Mouse (Mus musculus) kidney, embryonic 16.5 days (tissue): Measurements from ENCODE around the gene Cabp4. TPM values are rescaled to one million over a fixed set of nuclear protein-coding genes. Genes with fewer than 3 reads are reported as not detected.
"Not testable (repeated sequence)": the region's sequence is repeated elsewhere in the genome, so short reads cannot be mapped to it uniquely, and the experiment has no call there.

Experiments
- ATAC-seq: fragments of 200-750 bp; cut with Nextera tagmentation; 2 replicates; pipeline ENCODE4 v1.8.0; 2017; ENCODE audit warnings: moderate TSS enrichment; ENCODE audit not compliant: low FRiP score, low TSS enrichment
- H3K27ac ChIP-seq: fragments of 300-500 bp; sonication (generic); 2 replicates; pipeline ENCODE4 v1.5.1; 2014; ENCODE audit warnings: low read length
- H3K27me3 ChIP-seq: fragments of 300-500 bp; sonication (generic); 2 replicates; pipeline ENCODE4 v1.6.1; 2014; ENCODE audit warnings: low read length, control low read depth, mixed read lengths; ENCODE audit not compliant: insufficient read depth
- H3K36me3 ChIP-seq: fragments of 300-500 bp; sonication (generic); 2 replicates; pipeline ENCODE4 v1.6.1; 2014; ENCODE audit warnings: low read length, control low read depth, mixed read lengths; ENCODE audit not compliant: insufficient read depth
- H3K4me1 ChIP-seq: fragments of 300-500 bp; sonication (generic); 2 replicates; pipeline ENCODE4 v1.6.1; 2014; ENCODE audit warnings: low read length, control low read depth, mixed read lengths; ENCODE audit not compliant: insufficient read depth
- H3K4me2 ChIP-seq: fragments of 300-500 bp; sonication (generic); replicated peaks from 2 replicates; pipeline ENCODE4 v1.6.1; 2014; ENCODE audit warnings: low read depth, low read length
- H3K4me3 ChIP-seq: fragments of 300-500 bp; sonication (generic); 2 replicates; pipeline ENCODE4 v1.5.1; 2014; ENCODE audit warnings: mild to moderate bottlenecking, low read length
- H3K9ac ChIP-seq: fragments of 300-500 bp; sonication (generic); replicated peaks from 2 replicates; pipeline ENCODE4 v1.6.1; 2014; ENCODE audit warnings: low read length
- H3K9me3 ChIP-seq: fragments of 300-500 bp; sonication (generic); 2 replicates; pipeline ENCODE4 v1.6.1; 2016; ENCODE audit warnings: low read length, control low read depth
- WGBS: fragments of 180-500 bp; shearing (Covaris S2); extraction: QIAGEN DNeasy Blood & Tissue Kit; methylation state at CpG from one replicate; pipeline ENCODE4 v1.1.7; 2014; 5-methylcytosine and 5-hydroxymethylcytosine counted together
- polyA plus RNA-seq: library from polyadenylated mRNA; unstranded; fragments of >200 nt; fragmentation: Nextera tagmentation; extraction: Ambion mirVana; gene quantifications from 2 replicates; pipeline ENCODE4 v1.2.1, GENCODE M21; 2015

The Cabp4 gene
- polyA plus RNA-seq, 1 experiment from 2014 or later = 0.14 TPM

GRCm38 (mm10) chr19:4125741-4126696 lies 17.8 kb downstream of the Cabp4 start, which contains the start of gene Aip:
Aip (minus strand) TSS chr19:4125858.
- H3K36me3 ChIP-seq = peaks cover 16% of the 10 kb centered on the region
- peak within 1 kb of the TSS; percentile 57 for H3K27ac ChIP-seq
- H3K4me3 ChIP-seq = peak within 1 kb of the TSS; percentile 70
- under 1% methylated on average over 58 of the region's 64 CpGs for WGBS
- peak; percentile 96 for ATAC-seq
- H3K9ac ChIP-seq = peak within 1 kb of the TSS; percentile 87
- H3K27me3 ChIP-seq = no peaks in the 10 kb centered on the region
- no peaks in the 10 kb centered on the region for H3K9me3 ChIP-seq
- H3K4me2 ChIP-seq = peak within 1 kb of the TSS; percentile 62
- peaks cover 20% of the 10 kb centered on the region for H3K4me1 ChIP-seq

- Histone ChIP-seq H3K4me2 (peak overlapping the region; percentile 62), H3K27ac (0 out of 2 replicates have a peak overlapping the region, but pooled peaks have one; percentile 52), H3K9ac (peak overlapping the region; percentile 52; the same call in 1 of the 2 replicates), H3K4me3 (peak overlapping the region; percentile 70), H3K36me3 (peaks cover 15% of the 10 kb centered on the region), H3K4me1 (peaks cover 28% of the 10 kb centered on the region)
- ATAC-seq = peak; percentile 33
- H3K27me3 ChIP-seq, H3K9me3 ChIP-seq: not testable (repeated sequence)
- 12% methylated on average over 2 of the region's 4 CpGs for WGBS
Measured at GRCm38 (mm10) chr19:4125268-4125667, 18.6 kb downstream of the Cabp4 start.

DNA sequence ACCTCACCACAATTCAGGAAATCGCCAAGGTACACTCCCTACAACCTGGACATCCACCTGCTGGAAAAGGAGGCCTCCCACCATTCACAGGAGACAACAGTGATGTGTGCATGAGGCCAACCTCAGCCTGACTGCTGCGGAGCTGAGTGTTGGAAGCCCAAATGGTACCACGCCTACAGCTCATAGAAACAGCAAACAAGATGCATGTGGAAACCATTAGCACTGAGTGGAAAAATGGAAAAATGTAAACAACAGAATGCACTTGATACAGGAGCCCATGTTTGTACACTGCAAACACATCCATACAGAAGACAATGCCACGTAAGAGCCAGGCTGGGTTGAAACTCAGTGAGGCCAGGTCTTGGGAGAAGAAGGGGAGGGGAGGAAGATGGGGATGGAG lies 19.4 kb downstream of the Cabp4 start:
- Histone ChIP-seq H3K27ac (no peak overlapping the region), H3K27me3 (no peaks in the 10 kb centered on the region), H3K9me3 (no peaks in the 10 kb centered on the region), H3K4me3 (no peak overlapping the region), H3K9ac (no peak overlapping the region), H3K4me1 (peaks cover 32% of the 10 kb centered on the region), H3K4me2 (no peak overlapping the region), H3K36me3 (peaks cover 14% of the 10 kb centered on the region)
- 68% methylated on average over 4 of the region's 4 CpGs for WGBS
- ATAC-seq = no peak

- H3K27ac ChIP-seq = no peak overlapping the region
- peaks cover 4% of the 10 kb centered on the region; the same call in 1 of the 2 replicates for H3K36me3 ChIP-seq
- no peak for ATAC-seq
- no peak overlapping the region for H3K9ac ChIP-seq
- H3K4me3 ChIP-seq = no peak overlapping the region
- WGBS = 85% methylated on average over 7 of the region's 7 CpGs
- peaks cover 32% of the 10 kb centered on the region for H3K4me1 ChIP-seq
- H3K27me3 ChIP-seq = no peaks in the 10 kb centered on the region
- H3K4me2 ChIP-seq = no peak overlapping the region
- no peaks in the 10 kb centered on the region for H3K9me3 ChIP-seq
Measured at GRCm38 (mm10) chr19:4122411-4123370, 21.1 kb downstream of the Cabp4 start.

GRCm38 (mm10) chr19:4121896-4122295 lies 21.9 kb downstream of the Cabp4 start:
- Histone ChIP-seq H3K4me2 (0 out of 2 replicates have a peak overlapping the region, but pooled peaks have one; percentile 22), H3K4me1 (peaks cover 26% of the 10 kb centered on the region), H3K9ac (0 out of 2 replicates have a peak overlapping the region, but pooled peaks have one; percentile 18)
- ATAC-seq, H3K27me3 ChIP-seq, H3K27ac ChIP-seq, H3K4me3 ChIP-seq, H3K9me3 ChIP-seq, H3K36me3 ChIP-seq: not testable (repeated sequence)
- WGBS = 58% methylated on average over 6 of the region's 6 CpGs

GRCm38 (mm10) chr19:4121097-4121805 lies 22.6 kb downstream of the Cabp4 start:
- H3K27ac ChIP-seq = peak overlapping the region; percentile 80
- H3K4me1 ChIP-seq = peaks cover 20% of the 10 kb centered on the region
- 2% methylated on average over 38 of the region's 38 CpGs for WGBS
- peaks cover 7% of the 10 kb centered on the region; the same call in 1 of the 2 replicates for H3K36me3 ChIP-seq
- H3K27me3 ChIP-seq = no peaks in the 10 kb centered on the region
- H3K4me3 ChIP-seq = peak overlapping the region; percentile 56
- H3K9ac ChIP-seq = peak overlapping the region; percentile 66
- ATAC-seq = peak; percentile 64
- H3K9me3 ChIP-seq = no peaks in the 10 kb centered on the region
- peak overlapping the region; percentile 61 for H3K4me2 ChIP-seq

GRCm38 (mm10) chr19:4120496-4120895 lies 23.3 kb downstream of the Cabp4 start:
- no peaks in the 10 kb centered on the region for H3K9me3 ChIP-seq
- H3K4me2 ChIP-seq = peak overlapping the region; percentile 61
- peaks cover 20% of the 10 kb centered on the region for H3K4me1 ChIP-seq
- H3K27ac ChIP-seq = no peak overlapping the region
- peak overlapping the region; percentile 45 for H3K9ac ChIP-seq
- H3K27me3 ChIP-seq = no peaks in the 10 kb centered on the region
- 94% methylated on average over 2 of the region's 2 CpGs for WGBS
- H3K36me3 ChIP-seq = peaks cover 13% of the 10 kb centered on the region; the same call in 1 of the 2 replicates
- no peak for ATAC-seq
- H3K4me3 ChIP-seq = peak overlapping the region; percentile 56

DNA sequence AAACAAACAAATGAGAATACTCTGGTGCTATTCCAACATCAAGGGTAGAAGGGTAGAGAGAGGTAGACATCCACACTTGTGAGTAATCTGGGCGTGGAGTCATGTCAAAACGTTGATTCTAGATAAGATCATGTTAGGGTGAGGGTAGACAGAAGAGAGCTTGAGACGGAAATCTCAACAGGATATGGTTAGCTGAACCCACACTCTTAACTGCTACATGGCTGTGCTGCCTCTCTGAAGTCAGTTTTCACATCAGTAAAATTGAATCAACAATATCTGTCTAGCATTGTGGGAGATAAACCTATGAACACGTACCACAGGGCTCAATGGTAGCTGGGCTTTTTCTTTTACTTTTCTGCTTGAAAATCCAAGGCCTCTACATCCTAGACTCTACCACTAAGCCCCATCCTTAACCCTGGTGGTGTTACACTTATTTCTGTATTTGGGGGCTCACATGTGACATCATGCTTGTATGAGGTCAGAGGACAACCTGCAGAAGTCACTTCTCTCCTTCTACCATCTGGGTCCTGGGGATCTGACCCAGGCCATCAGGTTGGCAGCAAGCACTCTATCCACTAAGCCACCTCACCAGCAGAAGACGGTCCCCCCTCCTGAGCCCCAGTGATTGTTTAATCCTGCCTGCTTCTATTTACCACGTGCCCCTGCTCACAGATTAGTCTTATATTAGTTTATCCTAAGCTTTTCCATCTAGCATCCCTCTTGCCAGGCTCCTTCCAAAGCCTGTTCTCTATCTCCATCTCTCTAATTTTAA lies 23.9 kb downstream of the Cabp4 start:
- 88% methylated on average over 6 of the region's 6 CpGs for WGBS
- ATAC-seq = no peak
- Histone ChIP-seq H3K27ac (no peak overlapping the region), H3K27me3 (no peaks in the 10 kb centered on the region), H3K36me3 (peaks cover 19% of the 10 kb centered on the region), H3K4me3 (no peak overlapping the region), H3K9ac (peak overlapping the region; percentile 45; the same call in 1 of the 2 replicates), H3K4me1 (peaks cover 16% of the 10 kb centered on the region), H3K9me3 (no peaks in the 10 kb centered on the region), H3K4me2 (peak overlapping the region; percentile 61)
